Mouse (Mus musculus): ENCODE results near the gene Sacs. TPM values are rescaled to one million over a fixed set of nuclear protein-coding genes. Genes with fewer than 3 reads are reported as not detected.

The Sacs gene
- polyA plus RNA-seq, 1 experiment from 2014 or later, result 0.95 TPM

DNA sequence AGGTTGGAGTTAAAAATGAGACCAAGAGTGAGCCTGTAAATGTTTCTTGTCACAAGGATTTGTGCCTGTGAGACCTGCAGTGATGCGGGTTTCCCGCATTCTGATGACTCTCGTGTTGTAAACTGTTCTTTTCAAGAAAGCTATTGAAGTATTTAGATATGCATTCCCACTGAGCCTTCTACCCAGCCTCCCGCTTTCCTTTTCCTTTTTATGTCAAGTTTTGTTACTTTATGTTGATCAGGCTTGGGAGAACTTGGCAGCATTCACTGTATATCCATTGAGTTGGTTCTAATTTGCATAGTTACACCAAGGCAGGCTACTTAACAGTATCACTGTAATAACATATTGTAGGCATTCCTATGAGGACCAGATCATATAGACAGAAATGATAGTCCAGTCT lies 56.2 kb downstream of the Sacs start:
- ATAC-seq (ENCODE audit: low FRiP score, low TSS enrichment) (no peak), DNase-seq (ENCODE audit: low spot score) (no peak)
- WGBS, result 80% methylated on average over 4 of the region's 4 CpGs
- H3K4me3 ChIP-seq (ENCODE audit: low read depth, low read length), result no peak overlapping the region
- H3K4me2 ChIP-seq (replicated peaks; ENCODE audit: low read depth), result no peak overlapping the region
- H3K36me3 ChIP-seq (ENCODE audit: control insufficient read depth, insufficient read depth, low read length), result no peaks in the 10 kb centered on the region
- TF ChIP-seq CTCF (IDR thresholded peaks at IDR 0.05; ENCODE audit: low read depth) (no peak), EP300 (optimal IDR thresholded peaks at IDR 0.05) (no peak)
- no peaks in the 10 kb centered on the region for H3K9me3 ChIP-seq (ENCODE audit: control insufficient read depth, low read length)
- no peaks in the 10 kb centered on the region for H3K4me1 ChIP-seq (replicated peaks; ENCODE audit: control insufficient read depth, insufficient read depth)
- H3K27me3 ChIP-seq (ENCODE audit: control insufficient read depth, insufficient read depth, low read length), result no peaks in the 10 kb centered on the region
- no peak overlapping the region for H3K27ac ChIP-seq (replicated peaks)
- H3K9ac ChIP-seq (ENCODE audit: low read length), result no peak overlapping the region

DNA sequence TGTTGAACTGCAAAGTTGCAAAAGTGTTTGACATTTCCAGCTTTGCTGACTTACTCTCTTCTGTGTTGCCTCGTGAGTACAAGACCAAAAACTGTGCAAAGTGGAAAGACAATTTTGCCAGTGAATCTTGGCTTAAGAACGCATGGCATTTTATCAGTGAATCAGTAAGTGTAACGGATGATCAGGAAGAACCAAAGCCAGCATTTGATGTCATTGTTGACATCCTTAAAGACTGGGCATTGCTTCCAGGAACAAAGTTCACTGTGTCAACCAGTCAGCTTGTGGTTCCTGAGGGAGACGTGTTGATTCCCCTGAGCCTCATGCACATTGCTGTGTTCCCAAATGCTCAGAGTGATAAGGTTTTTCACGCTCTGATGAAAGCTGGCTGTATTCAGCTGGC lies 71.9 kb downstream of the Sacs start:
- H3K4me2 ChIP-seq (replicated peaks; ENCODE audit: low read depth), result no peak overlapping the region
- H3K36me3 ChIP-seq (ENCODE audit: control insufficient read depth, insufficient read depth, low read length), result no peaks in the 10 kb centered on the region
- DNase-seq (ENCODE audit: low spot score), result no peak
- 86% methylated on average over 5 of the region's 5 CpGs for WGBS
- no peaks in the 10 kb centered on the region for H3K9me3 ChIP-seq (ENCODE audit: control insufficient read depth, low read length)
- H3K27me3 ChIP-seq (ENCODE audit: control insufficient read depth, insufficient read depth, low read length), result no peaks in the 10 kb centered on the region
- no peak overlapping the region for H3K27ac ChIP-seq (replicated peaks)
- TF ChIP-seq EP300 (optimal IDR thresholded peaks at IDR 0.05) (no peak), CTCF (IDR thresholded peaks at IDR 0.05; ENCODE audit: low read depth) (no peak)
- H3K4me3 ChIP-seq (ENCODE audit: low read depth, low read length), result no peak overlapping the region
- ATAC-seq (ENCODE audit: low FRiP score, low TSS enrichment), result no peak
- no peaks in the 10 kb centered on the region for H3K4me1 ChIP-seq (replicated peaks; ENCODE audit: control insufficient read depth, insufficient read depth)
- H3K9ac ChIP-seq (ENCODE audit: low read length), result no peak overlapping the region

- no peaks in the 10 kb centered on the region for H3K4me1 ChIP-seq (replicated peaks; ENCODE audit: control insufficient read depth, insufficient read depth)
- H3K4me3 ChIP-seq (ENCODE audit: low read depth, low read length), result no peak overlapping the region
- H3K4me2 ChIP-seq (replicated peaks; ENCODE audit: low read depth), result no peak overlapping the region
- no peak for ATAC-seq (ENCODE audit: low FRiP score, low TSS enrichment)
- no peak overlapping the region for H3K27ac ChIP-seq (replicated peaks)
- 64% methylated on average over 6 of the region's 6 CpGs for whole genome bisulfite sequencing
- H3K9me3 ChIP-seq (ENCODE audit: control insufficient read depth, low read length), result no peaks in the 10 kb centered on the region
- TF ChIP-seq EP300 (optimal IDR thresholded peaks at IDR 0.05) (no peak), CTCF (IDR thresholded peaks at IDR 0.05; ENCODE audit: low read depth) (no peak)
- DNase-seq (ENCODE audit: low spot score), result no peak
- H3K9ac ChIP-seq (ENCODE audit: low read length), result no peak overlapping the region
- H3K27me3 ChIP-seq (ENCODE audit: control insufficient read depth, insufficient read depth, low read length), result no peaks in the 10 kb centered on the region
- H3K36me3 ChIP-seq (ENCODE audit: control insufficient read depth, insufficient read depth, low read length), result no peaks in the 10 kb centered on the region
These were observed 73.5 kb downstream of the Sacs start for GRCm38 (mm10) chr14:61211754-61212153.

DNA sequence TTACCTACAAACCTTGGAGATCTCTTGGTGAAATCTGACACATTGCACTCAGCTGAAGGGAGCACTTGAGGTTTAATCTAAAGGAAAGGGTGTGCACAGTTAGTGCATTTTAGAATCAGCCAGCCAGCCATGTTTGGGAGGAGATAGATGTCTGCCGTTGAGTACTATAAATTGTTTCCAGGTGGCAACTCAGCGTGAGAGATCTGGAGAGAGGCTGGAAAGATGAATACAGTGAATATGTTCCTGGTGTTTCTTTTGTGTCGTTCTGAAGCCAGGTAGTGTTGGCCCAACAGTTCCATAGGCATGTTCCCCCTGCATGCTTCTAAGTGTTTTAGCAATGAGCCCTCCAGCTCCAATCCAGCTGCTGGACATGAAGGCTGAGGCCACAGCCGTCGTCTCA lies 82.9 kb downstream of the Sacs start:
- TF ChIP-seq CTCF (IDR thresholded peaks at IDR 0.05; ENCODE audit: low read depth) (no peak), EP300 (optimal IDR thresholded peaks at IDR 0.05) (no peak)
- H3K36me3 ChIP-seq (ENCODE audit: control insufficient read depth, insufficient read depth, low read length), result no peaks in the 10 kb centered on the region
- no peak overlapping the region for H3K9ac ChIP-seq (ENCODE audit: low read length)
- no peak for ATAC-seq (ENCODE audit: low FRiP score, low TSS enrichment)
- H3K27me3 ChIP-seq (ENCODE audit: control insufficient read depth, insufficient read depth, low read length), result no peaks in the 10 kb centered on the region
- WGBS, result 78% methylated on average over 5 of the region's 5 CpGs
- H3K4me1 ChIP-seq (replicated peaks; ENCODE audit: control insufficient read depth, insufficient read depth), result no peaks in the 10 kb centered on the region
- no peaks in the 10 kb centered on the region for H3K9me3 ChIP-seq (ENCODE audit: control insufficient read depth, low read length)
- no peak overlapping the region for H3K27ac ChIP-seq (replicated peaks)
- H3K4me3 ChIP-seq (ENCODE audit: low read depth, low read length), result no peak overlapping the region
- H3K4me2 ChIP-seq (replicated peaks; ENCODE audit: low read depth), result no peak overlapping the region
- no peak for DNase-seq (ENCODE audit: low spot score)

DNA sequence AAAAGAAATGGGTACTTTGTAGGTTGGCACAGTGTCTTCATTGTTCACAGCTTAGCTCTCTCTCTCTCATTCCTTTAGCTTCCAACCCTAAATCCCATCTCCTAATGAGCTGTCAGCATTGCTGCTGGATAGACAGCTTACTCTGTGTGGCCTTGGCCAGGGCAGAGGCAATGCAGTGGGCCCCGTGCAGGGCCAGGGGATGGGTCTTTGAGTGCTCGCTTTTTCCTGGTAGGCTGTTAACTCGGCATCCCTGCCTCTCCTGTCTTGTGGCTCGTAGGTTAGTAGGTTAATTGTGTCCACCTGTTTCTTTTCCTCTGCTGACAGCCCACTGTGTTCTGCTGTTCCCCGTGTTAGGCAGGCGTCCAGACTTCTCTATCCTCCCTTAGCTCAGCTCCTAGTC lies 84.2 kb downstream of the Sacs start:
- Histone ChIP-seq H3K4me2 (replicated peaks; ENCODE audit: low read depth) (no peak overlapping the region), H3K9me3 (ENCODE audit: control insufficient read depth, low read length) (no peaks in the 10 kb centered on the region), H3K36me3 (ENCODE audit: control insufficient read depth, insufficient read depth, low read length) (no peaks in the 10 kb centered on the region), H3K9ac (ENCODE audit: low read length) (no peak overlapping the region), H3K4me1 (replicated peaks; ENCODE audit: control insufficient read depth, insufficient read depth) (no peaks in the 10 kb centered on the region), H3K27me3 (ENCODE audit: control insufficient read depth, insufficient read depth, low read length) (no peaks in the 10 kb centered on the region), H3K4me3 (ENCODE audit: low read depth, low read length) (no peak overlapping the region), H3K27ac (replicated peaks) (no peak overlapping the region)
- WGBS, result 39% methylated on average over 6 of the region's 6 CpGs
- no peak for ATAC-seq (ENCODE audit: low FRiP score, low TSS enrichment)
- no peak for TF ChIP-seq EP300 (optimal IDR thresholded peaks at IDR 0.05)
- no peak for TF ChIP-seq CTCF (IDR thresholded peaks at IDR 0.05; ENCODE audit: low read depth)
- DNase-seq (ENCODE audit: low spot score), result no peak

DNA sequence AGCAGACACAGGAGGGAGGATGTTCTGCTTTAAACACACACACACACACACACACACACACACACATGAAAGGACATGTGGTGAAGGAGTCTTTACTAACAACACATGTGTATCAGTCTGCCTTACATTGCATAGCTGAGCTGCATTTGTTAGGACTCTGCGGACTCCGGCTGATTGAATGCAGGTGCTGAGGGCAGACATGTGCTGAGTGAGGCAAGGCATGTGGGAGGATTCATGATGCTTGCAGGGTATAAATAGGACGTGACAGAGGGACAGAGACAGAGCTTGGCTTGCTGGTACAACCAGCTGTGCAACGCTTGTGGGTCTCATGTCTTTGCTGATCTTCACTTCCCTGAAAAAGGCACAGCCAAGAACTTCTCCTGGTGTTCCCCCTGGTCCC lies 85.5 kb downstream of the Sacs start:
- Histone ChIP-seq H3K4me2 (replicated peaks; ENCODE audit: low read depth) (no peak overlapping the region), H3K27me3 (ENCODE audit: control insufficient read depth, insufficient read depth, low read length) (no peaks in the 10 kb centered on the region), H3K9ac (ENCODE audit: low read length) (no peak overlapping the region), H3K27ac (replicated peaks) (no peak overlapping the region), H3K36me3 (ENCODE audit: control insufficient read depth, insufficient read depth, low read length) (no peaks in the 10 kb centered on the region), H3K9me3 (ENCODE audit: control insufficient read depth, low read length) (no peaks in the 10 kb centered on the region), H3K4me3 (ENCODE audit: low read depth, low read length) (no peak overlapping the region), H3K4me1 (replicated peaks; ENCODE audit: control insufficient read depth, insufficient read depth) (no peaks in the 10 kb centered on the region)
- DNase-seq (ENCODE audit: low spot score), result no peak
- WGBS, result 60% methylated on average over 4 of the region's 4 CpGs
- TF ChIP-seq CTCF (IDR thresholded peaks at IDR 0.05; ENCODE audit: low read depth) (no peak), EP300 (optimal IDR thresholded peaks at IDR 0.05) (no peak)
- no peak for ATAC-seq (ENCODE audit: low FRiP score, low TSS enrichment)
